Mouse (Mus musculus): ENCODE measurements at regions not wholly inside any gene's neighbourhood (a gene's known extent, or its start where the extent isn't known, plus 50 kb on each side); places are given as distances from the start of the nearest gene placed in this dataset.

DNA sequence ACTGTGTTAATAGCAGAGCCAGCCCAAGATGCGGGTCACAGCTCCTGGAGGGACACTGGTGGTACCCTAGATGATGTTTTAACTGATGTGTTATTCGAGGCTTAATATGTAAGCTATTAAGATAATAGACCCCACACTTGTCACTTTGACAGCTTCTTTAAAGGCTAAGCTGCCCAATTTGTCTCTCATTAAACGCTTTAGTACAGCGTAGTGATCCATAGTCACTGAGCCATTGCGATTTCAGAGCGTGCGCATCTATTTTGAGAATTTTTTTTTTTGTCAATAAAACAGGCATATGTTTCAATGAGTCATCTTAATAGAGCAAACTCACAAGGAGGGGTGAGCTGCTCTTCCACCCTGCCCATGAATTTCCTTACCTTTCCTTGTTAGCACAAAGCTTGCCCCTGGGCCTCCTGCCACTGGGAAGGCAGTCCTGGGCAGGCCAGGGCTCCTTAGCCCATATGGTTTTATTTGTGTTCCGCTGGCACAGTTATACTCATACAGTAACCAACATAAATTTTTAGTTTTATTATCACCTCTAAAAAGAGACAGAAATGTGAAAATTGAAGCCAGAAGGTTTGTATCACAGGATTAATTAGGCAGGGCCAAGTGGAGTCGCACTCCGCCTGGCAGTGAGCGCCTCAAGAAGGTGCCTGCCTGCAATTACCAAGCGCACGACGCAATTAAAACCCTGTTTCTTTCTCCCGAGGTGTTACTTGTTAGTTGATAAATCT lies 294.3 kb downstream of the Etv1 start:
- DNase-seq (ENCODE audit: low read depth, low spot score), result peak; percentile 37

- no peak for DNase-seq (ENCODE audit: low read depth, low spot score)
Observed at GRCm38 (mm10) chr12:39086285-39086684, 307.1 kb downstream of the Etv1 start.

- DNase-seq (ENCODE audit: low read depth, low spot score), result no peak
Observed at GRCm38 (mm10) chr12:39094638-39095230, 315.6 kb downstream of the Etv1 start.

DNA sequence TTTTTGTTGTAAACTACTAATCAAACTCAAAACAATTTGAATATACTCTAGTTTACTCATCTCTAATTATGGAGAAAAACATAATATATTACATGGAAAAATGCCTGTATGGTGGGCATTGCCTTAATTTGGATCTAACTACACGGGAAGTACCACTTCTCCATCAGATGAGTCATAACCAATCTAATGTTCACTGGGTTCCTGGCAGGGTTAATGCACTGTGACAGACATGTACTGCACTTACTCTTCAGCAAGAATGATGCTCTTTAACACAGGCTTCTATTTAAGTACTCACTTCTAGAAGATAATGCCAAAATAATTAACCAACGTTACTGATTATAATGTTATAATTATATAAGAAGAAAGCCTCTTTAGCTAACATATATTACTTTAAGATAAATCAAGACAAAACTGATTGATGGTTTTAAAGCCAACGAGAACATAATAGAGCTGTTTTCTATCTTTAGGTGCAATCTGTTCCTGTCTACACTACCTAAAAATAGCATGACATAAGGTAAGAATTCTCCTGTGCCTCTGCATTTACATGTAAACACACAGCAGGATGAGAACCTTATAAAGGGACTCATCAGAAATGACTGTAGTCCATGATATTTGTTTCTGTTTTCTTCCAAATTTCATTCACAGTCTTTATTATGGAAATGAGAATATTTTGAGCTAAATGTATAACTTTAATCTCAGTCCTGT lies 344.4 kb downstream of the Etv1 start:
- DNase-seq (ENCODE audit: low read depth, low spot score), result no peak

DNA sequence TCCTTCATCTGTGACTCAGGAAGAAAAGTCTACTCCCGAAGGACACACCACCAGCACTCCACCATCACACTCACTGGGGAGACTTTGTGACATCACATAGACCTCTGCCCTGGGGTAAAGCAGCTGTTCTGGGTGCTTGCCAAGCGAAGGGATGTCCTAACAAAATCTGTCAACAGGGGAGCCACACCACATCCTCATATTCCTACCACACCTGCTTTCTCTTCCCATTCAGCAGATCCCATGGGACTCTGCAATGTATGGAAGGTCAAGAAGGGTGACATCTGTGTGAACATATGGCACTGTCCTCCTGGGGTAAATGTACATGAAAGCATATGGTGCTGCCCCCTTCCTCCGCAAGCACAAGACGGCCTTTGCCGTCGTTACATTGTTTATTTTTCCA lies 375.5 kb downstream of the Etv1 start:
- no peak for DNase-seq (ENCODE audit: low read depth, low spot score)

DNA sequence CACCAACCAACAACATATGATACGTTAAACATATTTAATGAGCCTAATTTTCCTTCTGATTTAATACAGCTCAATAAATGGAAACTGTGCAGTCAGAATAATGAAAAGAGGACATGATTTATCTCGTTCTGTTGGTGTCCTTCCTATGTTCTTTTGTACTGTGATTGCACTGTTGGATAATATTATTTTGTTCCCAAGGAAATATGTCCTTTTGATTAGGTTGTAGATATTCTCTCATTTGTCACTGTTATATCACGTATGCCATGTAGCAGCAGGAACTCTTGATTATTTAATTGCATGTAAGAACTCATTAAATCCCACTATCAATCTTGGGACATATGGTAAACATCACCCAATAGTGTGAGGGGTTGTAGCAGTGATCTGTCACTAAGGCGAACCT lies 397.8 kb downstream of the Etv1 start:
- DNase-seq (ENCODE audit: low read depth, low spot score), result no peak

GRCm38 (mm10) chr12:39224073-39224472 lies 444.9 kb downstream of the Etv1 start:
- DNase-seq (ENCODE audit: low read depth, low spot score), result no peak

- DNase-seq (ENCODE audit: low read depth, low spot score), result no peak
Observed at GRCm38 (mm10) chr12:39256605-39257004, 477.4 kb downstream of the Etv1 start.

DNA sequence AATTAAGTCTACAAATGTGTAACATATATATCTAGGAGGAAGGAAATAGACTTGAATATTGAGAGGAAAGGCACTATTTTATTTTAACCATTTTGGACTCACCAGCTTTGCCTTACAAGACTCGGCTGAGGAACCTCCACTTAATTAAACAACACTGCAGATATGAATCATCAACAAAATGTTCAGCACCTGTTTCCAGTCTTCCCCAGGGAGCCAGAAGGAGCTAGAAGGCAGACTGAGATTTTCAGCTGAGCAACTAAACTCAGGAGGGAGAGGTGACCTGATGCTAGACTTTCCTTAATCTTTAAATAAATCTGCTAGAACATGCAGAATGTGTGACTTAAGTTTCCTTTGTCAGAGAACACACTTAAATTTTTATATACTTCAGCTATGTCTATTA lies 478.4 kb downstream of the Etv1 start:
- no peak for DNase-seq (ENCODE audit: low read depth, low spot score)

GRCm38 (mm10) chr12:39289676-39290075 lies 510.5 kb downstream of the Etv1 start:
- no peak for DNase-seq (ENCODE audit: low read depth, low spot score)

DNA sequence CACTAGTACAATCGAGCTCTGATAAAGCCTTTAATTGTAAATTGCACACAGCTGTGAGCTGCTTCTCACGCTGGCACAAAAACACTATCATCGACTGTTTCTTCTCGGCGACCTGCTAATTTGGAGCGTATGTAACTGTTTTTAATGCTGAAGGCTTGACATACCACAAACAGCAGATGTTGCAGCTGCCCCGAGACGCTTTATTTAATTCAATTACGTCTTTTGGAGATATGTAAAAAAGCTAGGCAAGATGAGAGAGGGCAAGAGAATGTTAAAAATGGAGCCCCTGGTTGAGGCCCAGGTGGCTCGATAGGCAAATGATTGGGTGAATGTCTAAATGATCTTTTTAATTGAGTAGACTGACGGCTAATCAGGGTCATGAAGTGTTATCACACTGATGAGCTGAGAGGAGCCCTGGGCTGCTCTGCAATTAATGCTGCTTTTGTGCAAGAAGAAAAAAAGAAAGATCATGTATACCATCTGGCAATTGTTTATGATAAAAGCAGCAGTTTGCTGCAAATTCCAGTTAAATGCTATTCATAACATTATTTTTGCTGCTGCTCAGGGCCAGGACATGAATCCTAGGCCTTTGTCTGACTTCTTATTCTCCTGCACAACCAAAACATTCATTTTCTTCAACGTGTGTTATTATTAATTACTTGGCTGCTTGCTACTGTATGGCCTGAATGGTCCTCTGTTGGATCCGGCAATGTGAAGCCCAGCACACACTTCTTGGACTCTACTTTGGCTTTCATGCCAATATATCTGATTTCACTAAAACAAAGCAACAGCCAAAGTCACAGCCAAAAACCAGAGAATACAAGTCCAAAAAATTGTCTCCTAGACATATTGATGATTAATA lies 522.4 kb downstream of the Etv1 start:
- DNase-seq (ENCODE audit: low read depth, low spot score), result peak; percentile 54

GRCm38 (mm10) chr12:39302213-39302591 lies 523.0 kb downstream of the Etv1 start:
- no peak for DNase-seq (ENCODE audit: low read depth, low spot score)

GRCm38 (mm10) chr12:39307746-39308145 lies 528.6 kb downstream of the Etv1 start:
- no peak for DNase-seq (ENCODE audit: low read depth, low spot score)

GRCm38 (mm10) chr12:39309905-39310304 lies 530.7 kb downstream of the Etv1 start:
- no peak for DNase-seq (ENCODE audit: low read depth, low spot score)

- DNase-seq (ENCODE audit: low read depth, low spot score), result no peak
Observed at GRCm38 (mm10) chr12:39317229-39317628, 538.0 kb downstream of the Etv1 start.

DNA sequence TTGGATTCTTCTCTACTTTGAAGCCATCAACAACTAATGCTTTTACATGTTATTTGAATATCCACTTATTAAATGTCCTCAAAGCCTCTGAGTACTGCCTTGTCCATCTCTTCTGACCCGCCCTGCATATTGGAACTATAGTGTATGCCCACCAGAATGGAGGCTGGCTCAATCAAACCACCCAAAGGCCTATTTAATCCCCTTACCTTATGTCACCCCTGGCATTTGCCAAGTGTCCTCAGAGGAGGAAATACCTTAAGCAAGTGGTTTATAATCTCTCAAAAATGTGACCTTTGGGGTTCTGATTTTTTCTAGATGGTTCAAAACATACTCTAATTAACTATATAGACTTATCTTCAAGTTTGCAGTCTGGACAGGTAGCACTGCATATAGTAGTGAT lies 542.3 kb downstream of the Etv1 start:
- no peak for DNase-seq (ENCODE audit: low read depth, low spot score)

- DNase-seq (ENCODE audit: low read depth, low spot score), result no peak
Observed at GRCm38 (mm10) chr12:39326157-39326556, 547.0 kb downstream of the Etv1 start.

DNA sequence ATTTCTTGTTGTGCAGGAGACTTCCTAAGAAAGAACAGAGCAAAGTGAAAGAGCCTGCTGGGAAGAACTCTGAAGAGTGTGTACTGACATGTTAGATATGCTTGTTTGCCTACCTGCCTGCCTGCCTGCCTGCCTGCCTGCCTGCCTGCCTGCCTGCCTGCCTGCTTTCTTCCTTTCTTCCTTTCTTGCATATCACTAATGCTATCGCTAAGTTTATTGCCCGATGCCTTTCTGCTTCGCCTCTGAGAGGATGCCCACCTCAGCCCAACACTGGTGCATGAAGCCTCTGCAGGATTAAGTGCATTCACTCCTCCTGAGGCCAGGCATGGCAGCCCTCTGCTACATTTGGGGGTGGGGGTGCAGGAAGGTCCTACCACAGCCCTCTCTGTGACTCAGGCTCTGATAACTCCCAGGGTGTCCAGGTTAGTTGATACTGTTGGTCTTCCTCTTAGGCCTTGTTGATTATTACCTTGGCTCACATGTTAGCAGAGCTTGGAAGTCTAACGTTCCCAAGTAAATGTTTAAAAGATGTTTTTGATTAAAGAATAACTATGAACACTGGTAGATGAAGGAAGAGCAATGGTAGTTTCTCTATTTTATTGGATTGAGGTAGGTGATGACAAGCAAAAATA lies 547.6 kb downstream of the Etv1 start:
- no peak for DNase-seq (ENCODE audit: low read depth, low spot score)

- DNase-seq (ENCODE audit: low read depth, low spot score), result no peak
Observed at GRCm38 (mm10) chr12:39328377-39328776, 549.2 kb downstream of the Etv1 start.

DNA sequence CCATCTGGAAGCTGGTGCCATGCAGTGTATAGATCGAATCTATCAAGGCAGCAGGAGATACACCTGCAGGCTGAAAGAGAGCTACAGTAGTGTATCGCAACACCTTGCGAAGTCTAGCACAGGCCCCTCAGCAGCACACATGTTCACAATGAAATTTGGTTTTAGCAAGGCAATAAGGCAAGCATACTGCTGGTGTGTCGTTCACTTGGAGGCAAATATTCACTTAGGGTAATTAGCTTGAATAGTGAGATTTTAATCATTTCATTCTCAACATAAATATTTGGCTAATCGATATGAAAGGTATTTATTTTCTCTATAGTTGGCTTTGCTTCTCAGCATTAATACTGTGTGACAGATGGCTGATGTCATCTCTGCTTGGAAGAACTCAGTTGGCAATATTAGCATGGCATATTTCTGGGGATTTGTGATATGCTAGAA lies 559.9 kb downstream of the Etv1 start:
- no peak for DNase-seq (ENCODE audit: low read depth, low spot score)

GRCm38 (mm10) chr12:39341751-39342271 lies 562.6 kb downstream of the Etv1 start:
- DNase-seq (ENCODE audit: low read depth, low spot score), result no peak

Measured in brain, embryonic 18.5 days (tissue).